Mouse (Mus musculus): ENCODE results near the gene Tas2r129.
"Not testable (repeated sequence)": the region's sequence is repeated elsewhere in the genome, so short reads cannot be mapped to it uniquely, and the experiment has no call there.

The Tas2r129 gene

DNA sequence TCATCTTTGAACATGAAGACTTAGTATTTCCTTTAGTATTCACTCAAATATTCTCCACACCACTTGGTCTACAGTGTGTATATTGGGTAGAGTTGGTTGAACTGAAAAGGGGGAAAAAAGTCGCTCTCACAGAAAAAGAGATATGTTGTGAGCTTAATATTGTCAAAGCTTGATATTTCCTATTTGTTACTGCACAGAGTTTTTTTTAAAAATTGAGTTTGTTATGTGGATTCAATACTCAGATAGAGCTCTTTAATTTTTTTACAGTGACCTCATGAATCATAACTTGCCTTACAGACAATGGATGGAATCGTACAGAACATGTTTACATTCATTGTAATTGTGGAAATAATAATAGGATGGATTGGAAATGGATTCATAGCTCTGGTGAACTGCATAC is at the start of gene Tas2r129:
Gene Tas2r129 (plus strand): TSS at position 301 of the 400 bp plus-strand sequence.
- DNase-seq (ENCODE audit: low spot score), result no peak

DNA sequence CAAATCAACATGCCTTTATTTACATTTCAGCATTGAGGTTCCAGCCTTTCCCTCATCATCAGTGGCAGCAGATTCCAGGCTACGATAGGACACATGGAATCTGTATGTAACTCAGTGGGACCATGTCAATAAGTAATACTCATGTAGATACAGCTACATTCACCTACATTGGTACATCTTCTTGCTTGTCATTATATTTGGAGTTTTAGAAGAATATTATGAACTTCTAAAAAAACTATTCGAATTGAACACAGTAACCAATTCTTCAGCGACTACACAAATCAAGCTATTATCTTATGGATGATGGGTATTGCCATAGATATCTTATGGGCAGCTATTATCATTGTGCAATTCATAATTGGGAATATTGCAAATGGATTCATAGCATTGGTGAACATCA is 41.6 kb upstream of the Tas2r129 start, which contains the start of gene Tas2r125:
Gene Tas2r125 (plus strand): TSS at position 301 of the 400 bp plus-strand sequence.
- DNase-seq (ENCODE audit: low spot score), result no peak

DNA sequence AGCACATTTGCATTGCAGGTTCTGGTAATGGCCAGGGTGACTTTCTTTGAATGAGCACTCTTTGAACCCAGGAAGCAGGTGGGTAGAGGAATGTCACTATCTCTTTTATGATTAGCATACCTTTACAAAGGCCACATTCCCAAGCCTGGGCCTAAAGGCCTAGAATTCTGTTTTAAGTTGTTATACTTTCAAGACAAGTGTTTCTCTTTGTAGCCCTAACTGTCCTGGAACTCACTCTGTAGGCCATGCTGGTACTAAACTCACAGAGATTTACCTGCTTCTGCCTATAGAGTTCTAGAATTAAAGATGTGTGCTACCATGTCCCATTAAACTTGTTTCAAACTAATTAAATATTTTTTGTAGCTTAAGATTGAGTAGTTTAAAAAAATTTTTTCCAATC is 9.5 kb upstream of the Tas2r129 start:
- DNase-seq (ENCODE audit: low spot score), result not testable (repeated sequence)

- DNase-seq (ENCODE audit: low spot score), result no peak
Measured at GRCm38 (mm10) chr6:132957819-132958218, 6.9 kb downstream of the Tas2r129 start, which contains the start of gene Tas2r131. Gene Tas2r131, minus strand, starts transcription at chr6:132957919.

- DNase-seq (ENCODE audit: low spot score), result no peak
Measured at GRCm38 (mm10) chr6:132980865-132981264, 30.0 kb downstream of the Tas2r129 start, which contains the start of gene Tas2r109. Gene Tas2r109, minus strand, starts transcription at chr6:132980965.
